Comparison of ENCODE assay signal across 14 mouse cellular contexts in genomic region chr3:138240411-138240810, GRCm38 (mm10). TPM values are rescaled to one million over a fixed set of nuclear protein-coding genes. Genes with fewer than 3 reads are reported as not detected.
DNase-seq lines count a peak whose midpoint lies in the region; ATAC-seq and TF ChIP-seq lines count a peak whose summit lies in the region.
"Had no signal": no experiment of that assay in that cellular context is flagged by ENCODE, and none has a peak within 500 bp of the region (broad histone marks: within the 10 kb centered on the region; RNA-seq: fewer than 3 reads in every experiment).

No protein-coding gene starts in this region.

- H3K9me3 ChIP-seq in hindbrain, postnatal 0 days (ENCODE audit: low read length), result no peaks in the 10 kb centered on the region
- H3K9me3 ChIP-seq in hindbrain, embryonic 10.5 days, result no peaks in the 10 kb centered on the region
- H3K9me3 ChIP-seq: embryonic facial prominence, embryonic 12.5 days; heart, embryonic 15.5 days had no signal

- no peak overlapping the region for H3K27ac ChIP-seq in hindbrain, postnatal 0 days
- H3K27ac ChIP-seq in hindbrain, embryonic 10.5 days, result no peak overlapping the region
- H3K27ac ChIP-seq: embryonic facial prominence, embryonic 12.5 days; heart, embryonic 15.5 days had no signal

- H3K27me3 ChIP-seq in hindbrain, postnatal 0 days (ENCODE audit: insufficient read depth, low read length), result no peaks in the 10 kb centered on the region
- H3K27me3 ChIP-seq in hindbrain, embryonic 10.5 days (ENCODE audit: insufficient read depth, poor library complexity, severe bottlenecking), result no peaks in the 10 kb centered on the region
- H3K27me3 ChIP-seq: embryonic facial prominence, embryonic 12.5 days; heart, embryonic 15.5 days had no signal

- no peak for ATAC-seq in hindbrain, postnatal 0 days
- peak; percentile 45 for ATAC-seq in activated CD4-positive, CD25-positive, alpha-beta regulatory T cell, adult 4 months

- WGBS in hindbrain, postnatal 0 days, result 93% methylated on average over 3 of the region's 3 CpGs
- 93% methylated on average over 3 of the region's 3 CpGs for WGBS in hindbrain, embryonic 10.5 days

- DNase-seq in hindbrain, postnatal 0 days (ENCODE audit: low spot score), result peak; percentile 53
- no peak for DNase-seq in hindbrain, embryonic 10.5 days (ENCODE audit: low spot score)
- DNase-seq in lung, postnatal 10 days, result peak; percentile 11
- no peak for DNase-seq in lung, postnatal 36 days
- peak; percentile 59 for DNase-seq in retina, postnatal 1 day
- no peak for DNase-seq in testis, postnatal 14 days (ENCODE audit: low spot score)
- DNase-seq in right cerebral cortex, postnatal 10 days (ENCODE audit: low spot score in 2 of 2), result no peak

- H3K36me3 ChIP-seq in hindbrain, postnatal 0 days (ENCODE audit: insufficient read depth, low read length), result no peaks in the 10 kb centered on the region
- H3K36me3 ChIP-seq in hindbrain, embryonic 10.5 days, result no peaks in the 10 kb centered on the region
- H3K36me3 ChIP-seq: embryonic facial prominence, embryonic 12.5 days; heart, embryonic 15.5 days had no signal

- peak; percentile 68 for TF ChIP-seq CTCF in hindbrain, postnatal 0 days (IDR thresholded peaks at IDR 0.05; ENCODE audit: low read depth)

- H3K4me2 ChIP-seq in hindbrain, postnatal 0 days (ENCODE audit: low read depth, low read length), result no peak overlapping the region
- H3K4me2 ChIP-seq: embryonic facial prominence, embryonic 12.5 days; heart, embryonic 15.5 days had no signal

- H3K4me3 ChIP-seq in hindbrain, postnatal 0 days (ENCODE audit: low read length), result no peak overlapping the region
- no peak overlapping the region for H3K4me3 ChIP-seq in hindbrain, embryonic 10.5 days
- H3K4me3 ChIP-seq: embryonic facial prominence, embryonic 12.5 days; heart, embryonic 15.5 days had no signal

- H3K9ac ChIP-seq in hindbrain, postnatal 0 days (replicated peaks; ENCODE audit: low read length), result no peak overlapping the region
- H3K9ac ChIP-seq: embryonic facial prominence, embryonic 12.5 days; heart, embryonic 15.5 days had no signal

- 0 out of 2 replicates have a peak, but pooled peaks cover 3% of the 10 kb centered on the region for H3K4me1 ChIP-seq in hindbrain, postnatal 0 days (ENCODE audit: insufficient read depth, low read length)
- 0 out of 2 replicates have a peak, but pooled peaks cover 4% of the 10 kb centered on the region for H3K4me1 ChIP-seq in hindbrain, embryonic 10.5 days (replicated peaks)
- H3K4me1 ChIP-seq: embryonic facial prominence, embryonic 12.5 days; heart, embryonic 15.5 days had no signal

RNA-seq across cellular contexts. Expression of gene Adh1, which starts 20.4 kb away (rescaled TPM):
- total RNA-seq in hindbrain, postnatal 0 days (2014; rRNA removed), result 0.97 and 1.3 TPM in 2 replicates
- polyA plus RNA-seq in hindbrain, postnatal 0 days (2015; fragmentation: Nextera tagmentation; extraction: Ambion mirVana), result 3.8 and 4.5 TPM in 2 replicates
- 0.30 and 0.34 TPM in 2 replicates for polyA plus RNA-seq in hindbrain, embryonic 10.5 days (2016; fragmentation: Nextera tagmentation; extraction: Ambion mirVana)
- polyA plus RNA-seq in activated CD4-positive, CD25-positive, alpha-beta regulatory T cell, adult 4 months (2017; shearing (Covaris generic)), result 1 to 10 TPM; 1.1 to 1.7 TPM

RNA-seq across cellular contexts. Expression of gene Adh7, which starts 22.9 kb away (rescaled TPM):
- 0.22 and 0.37 TPM in 2 replicates for total RNA-seq in hindbrain, postnatal 0 days (2014; rRNA removed)
- polyA plus RNA-seq in hindbrain, postnatal 0 days (2015; fragmentation: Nextera tagmentation; extraction: Ambion mirVana), result 0.70 and 1.2 TPM in 2 replicates
- 0.07 and 0.36 TPM in 2 replicates for polyA plus RNA-seq in hindbrain, embryonic 10.5 days (2016; fragmentation: Nextera tagmentation; extraction: Ambion mirVana)
- not detected for polyA plus RNA-seq in activated CD4-positive, CD25-positive, alpha-beta regulatory T cell, adult 4 months (2017; shearing (Covaris generic))
- total RNA-seq: megakaryocyte, adult 5-6 weeks; neutrophil, adult 5-6 weeks had no signal
- polyA plus RNA-seq: large intestine, adult 2 months; limb, embryonic 11.5 days had no signal

RNA-seq across cellular contexts. Expression of gene 4930579F01Rik, which starts 46.8 kb away (rescaled TPM):
- not detected in 2 replicates for total RNA-seq in hindbrain, postnatal 0 days (2014; rRNA removed)
- 0.09 TPM in 1 of 2 replicates, not detected in the other for polyA plus RNA-seq in hindbrain, postnatal 0 days (2015; fragmentation: Nextera tagmentation; extraction: Ambion mirVana)
- not detected in 2 replicates for polyA plus RNA-seq in hindbrain, embryonic 10.5 days (2016; fragmentation: Nextera tagmentation; extraction: Ambion mirVana)
- polyA plus RNA-seq in activated CD4-positive, CD25-positive, alpha-beta regulatory T cell, adult 4 months (2017; shearing (Covaris generic)), result not detected
- total RNA-seq: megakaryocyte, adult 5-6 weeks; neutrophil, adult 5-6 weeks had no signal
- polyA plus RNA-seq: heart, embryonic 15.5 days; large intestine, adult 2 months; limb, embryonic 11.5 days had no signal

Comparison
In these comparisons a context has a peak if more than half of its experiments do, and no peak if none do; other contexts are left out.
1. DNase-seq: peak in hindbrain, postnatal 0 days (single experiment), lung, postnatal 10 days (single experiment) and retina, postnatal 1 day (single experiment); none in hindbrain, embryonic 10.5 days (single experiment), lung, postnatal 36 days (single experiment), testis, postnatal 14 days (single experiment) and right cerebral cortex, postnatal 10 days (0 of 2).